Mouse (Mus musculus) intestine, postnatal 0 days (tissue): Measurements from ENCODE around the gene Map7d1. TPM values are rescaled to one million over a fixed set of nuclear protein-coding genes. Genes with fewer than 3 reads are reported as not detected.

Experiments used
- ATAC-seq: fragments of 200-750 bp; cut with Nextera tagmentation; 2 replicates; pipeline ENCODE4 v1.8.0; 2017; ENCODE audit warnings: mild to moderate bottlenecking, moderate TSS enrichment, moderate library complexity
- H3K27ac ChIP-seq: fragments of 300-500 bp; sonication (generic); 2 replicates; pipeline ENCODE4 v1.5.1; 2014; ENCODE audit warnings: mild to moderate bottlenecking, low read depth, low read length, moderate library complexity
- H3K27me3 ChIP-seq: fragments of 300-500 bp; sonication (generic); replicated peaks from 2 replicates; pipeline ENCODE4 v1.6.1; 2014; ENCODE audit warnings: low read length, mixed read lengths; ENCODE audit not compliant: control insufficient read depth, insufficient read depth
- H3K36me3 ChIP-seq: fragments of 300-500 bp; sonication (generic); 2 replicates; pipeline ENCODE4 v1.6.1; 2014; ENCODE audit warnings: mild to moderate bottlenecking, moderate library complexity; ENCODE audit not compliant: control insufficient read depth, insufficient read depth
- H3K4me1 ChIP-seq: fragments of 300-500 bp; sonication (generic); replicated peaks from 2 replicates; pipeline ENCODE4 v1.6.1; 2014; ENCODE audit warnings: antibody characterized with exemption, low read length, mixed read lengths; ENCODE audit not compliant: control insufficient read depth, insufficient read depth
- H3K4me2 ChIP-seq: fragments of 300-500 bp; sonication (generic); replicated peaks from 2 replicates; pipeline ENCODE4 v1.6.1; 2014; ENCODE audit warnings: low read depth, mild to moderate bottlenecking, moderate library complexity
- H3K4me3 ChIP-seq: fragments of 300-500 bp; sonication (generic); 2 replicates; pipeline ENCODE4 v1.5.1; 2014; ENCODE audit warnings: low read depth, low read length
- H3K9ac ChIP-seq: fragments of 300-500 bp; sonication (generic); 2 replicates; pipeline ENCODE4 v1.6.1; 2014; ENCODE audit warnings: mild to moderate bottlenecking, low read depth, low read length
- H3K9me3 ChIP-seq: fragments of 300-500 bp; sonication (generic); 2 replicates; pipeline ENCODE4 v1.6.1; 2016; ENCODE audit warnings: mixed run types; ENCODE audit not compliant: control insufficient read depth
- CTCF ChIP-seq: sonication (generic); IDR thresholded peaks from 2 replicates; pipeline ENCODE4 v1.5.1; 2016; ENCODE audit warnings: low read depth, mild to moderate bottlenecking, control low read depth, antibody characterized with exemption, moderate library complexity
- WGBS: fragments of 180-500 bp; shearing (Covaris S2); extraction: QIAGEN DNeasy Blood & Tissue Kit; methylation state at CpG from one replicate; pipeline ENCODE4 v1.1.7; 2014; 5-methylcytosine and 5-hydroxymethylcytosine counted together
- polyA plus RNA-seq: library from polyadenylated mRNA; unstranded; fragments of >200 nt; fragmentation: Nextera tagmentation; extraction: Ambion mirVana; gene quantifications from 2 replicates; pipeline ENCODE4 v1.2.1, GENCODE M21; 2015

Gene Map7d1
- polyA plus RNA-seq, 1 experiment from 2014 or later = 12.2 TPM

DNA sequence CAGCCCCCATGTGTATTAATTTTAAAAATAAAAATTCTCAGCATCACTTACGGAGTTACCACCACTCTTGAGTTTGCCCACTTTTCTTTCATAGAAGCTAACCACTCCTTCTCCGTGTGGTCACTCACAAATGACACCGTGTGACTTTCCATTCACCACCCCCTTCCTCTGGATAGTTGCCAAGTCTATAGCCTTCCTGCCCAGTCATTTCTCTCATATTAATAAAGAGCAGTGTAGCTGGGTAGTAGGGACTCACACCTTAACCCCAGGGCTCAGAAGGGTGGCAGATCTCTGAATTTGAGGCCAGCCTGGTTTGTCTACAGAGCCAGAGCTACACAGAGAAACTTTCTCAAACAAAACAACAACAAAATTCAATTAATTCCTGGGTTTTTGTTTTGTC is 58.7 kb downstream of the Map7d1 start:
- Histone ChIP-seq H3K36me3 (peaks cover 21% of the 10 kb centered on the region), H3K4me2 (0 out of 2 replicates have a peak overlapping the region, but pooled peaks have one; percentile 3), H3K4me1 (peaks cover 7% of the 10 kb centered on the region), H3K27me3 (no peaks in the 10 kb centered on the region), H3K27ac (no peak overlapping the region), H3K4me3 (no peak overlapping the region), H3K9ac (no peak overlapping the region), H3K9me3 (no peaks in the 10 kb centered on the region)
- no peak for TF ChIP-seq CTCF
- WGBS = 43% methylated on average over 3 of the region's 3 CpGs
- ATAC-seq = no peak

DNA sequence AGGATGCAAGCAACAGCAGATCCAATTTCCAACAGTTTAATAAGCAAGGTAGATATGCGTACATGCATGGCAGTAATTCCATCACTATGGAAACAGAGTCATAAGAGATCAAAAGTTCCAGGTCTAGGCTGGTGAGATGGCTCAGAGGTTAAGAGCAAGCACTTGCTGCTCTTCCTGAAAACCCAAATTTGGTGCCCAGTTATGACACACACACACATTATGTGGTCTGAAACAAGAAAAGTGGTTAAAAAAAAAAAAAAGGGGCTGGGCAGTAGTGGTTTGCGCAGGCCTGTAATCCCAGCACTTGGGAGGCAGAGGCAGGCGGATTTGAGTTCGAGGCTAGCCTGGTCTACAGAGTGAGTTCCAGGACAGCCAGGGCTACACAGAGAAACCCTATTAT is 61.2 kb downstream of the Map7d1 start:
- H3K4me2 ChIP-seq = no peak overlapping the region
- H3K4me1 ChIP-seq = peaks cover 1% of the 10 kb centered on the region; the same call in 1 of the 2 replicates
- H3K9me3 ChIP-seq = no peaks in the 10 kb centered on the region
- H3K4me3 ChIP-seq = no peak overlapping the region
- 84% methylated on average over 4 of the region's 4 CpGs for WGBS
- H3K36me3 ChIP-seq = peaks cover 18% of the 10 kb centered on the region
- no peak for TF ChIP-seq CTCF
- ATAC-seq = no peak
- no peaks in the 10 kb centered on the region for H3K27me3 ChIP-seq
- no peak overlapping the region for H3K27ac ChIP-seq
- H3K9ac ChIP-seq = no peak overlapping the region

DNA sequence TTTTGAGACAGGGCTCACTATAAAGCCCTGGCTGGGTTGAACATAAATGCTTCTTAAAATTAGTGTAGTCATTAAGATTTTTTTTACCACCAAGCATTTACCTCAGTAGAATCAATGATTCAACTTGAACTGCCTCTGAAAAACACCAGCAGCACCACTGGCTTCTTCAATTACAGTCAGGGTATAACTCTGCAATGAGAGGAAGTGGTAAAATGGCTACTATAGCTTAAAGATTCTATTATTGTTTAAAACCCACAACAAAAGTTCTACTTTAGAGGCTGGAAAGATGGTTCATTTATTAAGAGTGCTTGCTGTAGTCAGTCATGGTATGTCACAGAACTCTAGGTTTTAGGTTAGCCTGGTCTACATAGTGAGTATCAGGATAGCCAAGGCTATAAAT is 61.9 kb downstream of the Map7d1 start:
- H3K27ac ChIP-seq = no peak overlapping the region
- H3K4me3 ChIP-seq = no peak overlapping the region
- no peak overlapping the region for H3K9ac ChIP-seq
- no peak for TF ChIP-seq CTCF
- no peaks in the 10 kb centered on the region for H3K4me1 ChIP-seq
- no peaks in the 10 kb centered on the region for H3K27me3 ChIP-seq
- no peak overlapping the region for H3K4me2 ChIP-seq
- H3K9me3 ChIP-seq = no peaks in the 10 kb centered on the region
- peaks cover 23% of the 10 kb centered on the region for H3K36me3 ChIP-seq
- no peak for ATAC-seq

DNA sequence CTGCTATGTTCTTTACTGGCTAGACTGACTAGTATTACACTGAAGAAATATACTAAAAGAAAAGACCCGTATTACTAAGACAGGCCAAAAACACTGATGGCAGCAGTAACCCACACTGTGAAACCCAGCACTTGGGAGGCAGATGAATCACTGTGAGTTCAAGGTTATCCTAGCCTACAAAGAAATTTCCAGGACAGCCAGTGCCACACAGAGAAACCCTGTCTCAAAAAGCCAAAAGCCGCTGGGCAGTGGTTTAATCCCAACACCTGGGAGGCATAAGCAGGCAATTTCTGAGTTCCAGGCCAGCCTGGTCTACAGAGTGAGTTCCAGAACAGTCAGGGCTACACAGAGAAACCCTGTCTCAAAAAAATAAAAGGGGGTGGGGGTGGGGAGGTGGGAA is 65.5 kb downstream of the Map7d1 start:
- no peak overlapping the region for H3K9ac ChIP-seq
- no peak overlapping the region for H3K27ac ChIP-seq
- no peak overlapping the region for H3K4me2 ChIP-seq
- H3K4me1 ChIP-seq = no peaks in the 10 kb centered on the region
- whole genome bisulfite sequencing = 92% methylated on average over 2 of the region's 2 CpGs
- no peak for ATAC-seq
- no peaks in the 10 kb centered on the region for H3K9me3 ChIP-seq
- H3K27me3 ChIP-seq = no peaks in the 10 kb centered on the region
- peaks cover 32% of the 10 kb centered on the region for H3K36me3 ChIP-seq
- no peak for TF ChIP-seq CTCF
- H3K4me3 ChIP-seq = no peak overlapping the region

DNA sequence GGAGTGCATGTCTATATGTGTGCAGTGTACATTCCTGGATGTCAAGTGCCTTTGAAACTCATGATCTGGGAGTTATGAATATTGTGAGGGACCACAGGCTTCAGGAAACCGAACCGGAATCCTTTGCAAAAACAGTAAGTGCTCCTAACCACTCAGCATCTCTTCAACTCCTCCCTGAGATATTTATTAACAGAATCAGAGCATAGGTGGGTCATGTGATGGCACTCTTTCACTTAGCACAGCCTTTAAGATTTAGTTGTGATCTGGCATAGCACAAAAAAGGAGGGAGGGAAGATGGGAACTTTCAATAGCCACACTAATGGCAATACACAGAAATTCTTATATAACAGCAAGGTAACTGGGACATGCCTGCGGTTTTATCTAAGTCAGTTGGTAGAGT is 69.0 kb downstream of the Map7d1 start:
- H3K27ac ChIP-seq = no peak overlapping the region
- H3K4me3 ChIP-seq = no peak overlapping the region
- no peaks in the 10 kb centered on the region for H3K4me1 ChIP-seq
- no peak overlapping the region for H3K4me2 ChIP-seq
- no peaks in the 10 kb centered on the region for H3K9me3 ChIP-seq
- no peak for TF ChIP-seq CTCF
- WGBS = 72% methylated on average over 3 of the region's 3 CpGs
- H3K9ac ChIP-seq = no peak overlapping the region
- H3K36me3 ChIP-seq = peaks cover 19% of the 10 kb centered on the region; the same call in 1 of the 2 replicates
- H3K27me3 ChIP-seq = no peaks in the 10 kb centered on the region
- no peak for ATAC-seq

DNA sequence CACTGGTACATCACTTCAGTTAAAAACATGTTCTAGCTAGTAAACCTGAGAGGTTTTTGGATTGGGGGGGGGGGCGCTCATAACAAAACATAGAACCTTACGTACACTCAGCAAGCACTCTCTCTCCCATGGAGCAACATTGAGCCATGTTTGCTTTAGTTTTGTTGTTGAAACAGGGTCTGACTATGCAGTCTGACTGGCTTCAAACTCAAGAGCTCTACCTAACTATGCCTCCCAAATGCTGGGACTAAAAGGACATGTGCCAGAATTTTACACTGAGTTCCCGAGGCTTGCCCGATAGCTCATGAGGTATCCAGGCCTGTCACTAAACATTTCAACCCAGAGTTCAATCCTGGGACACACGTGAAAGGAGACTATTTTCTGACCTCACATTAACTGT is 73.1 kb downstream of the Map7d1 start:
- Histone ChIP-seq H3K4me1 (no peaks in the 10 kb centered on the region), H3K9ac (no peak overlapping the region), H3K4me2 (no peak overlapping the region), H3K4me3 (no peak overlapping the region), H3K27ac (no peak overlapping the region), H3K36me3 (peaks cover 29% of the 10 kb centered on the region), H3K9me3 (no peaks in the 10 kb centered on the region), H3K27me3 (no peaks in the 10 kb centered on the region)
- TF ChIP-seq CTCF = no peak
- 80% methylated on average over 5 of the region's 5 CpGs for WGBS
- no peak for ATAC-seq

Other genes starting within 250 kb of the Map7d1 start
- 0.26 and 0.40 TPM in 2 replicates for gene Csf3r, start 231.8 kb downstream of the Map7d1 start, polyA plus RNA-seq
- 91.5 and 95.0 TPM in 2 replicates for gene Mrps15, start 209.4 kb downstream of the Map7d1 start, polyA plus RNA-seq
- 2.7 and 3.5 TPM in 2 replicates for gene Oscp1, start 197.8 kb downstream of the Map7d1 start, polyA plus RNA-seq
- 49.0 and 50.4 TPM in 2 replicates for gene Lsm10, start 159.7 kb downstream of the Map7d1 start, polyA plus RNA-seq
- 14.5 and 14.6 TPM in 2 replicates for gene Stk40, start 152.4 kb downstream of the Map7d1 start, polyA plus RNA-seq
- gene Eva1b, start 108.6 kb downstream of the Map7d1 start, polyA plus RNA-seq = 28.9 and 29.0 TPM in 2 replicates
- gene Sh3d21, start 92.9 kb downstream of the Map7d1 start, polyA plus RNA-seq = 10.0 and 12.3 TPM in 2 replicates
- gene Thrap3, start 53.6 kb downstream of the Map7d1 start, polyA plus RNA-seq = 56.7 and 67.5 TPM in 2 replicates
- 115 and 126 TPM in 2 replicates for gene Trappc3, start 6.0 kb upstream of the Map7d1 start, polyA plus RNA-seq
- gene Col8a2, start 30.4 kb upstream of the Map7d1 start, polyA plus RNA-seq = 1.5 and 2.2 TPM in 2 replicates
- gene Adprhl2, start 65.4 kb upstream of the Map7d1 start, polyA plus RNA-seq = 41.7 and 43.0 TPM in 2 replicates
- gene Tekt2, start 69.3 kb upstream of the Map7d1 start, polyA plus RNA-seq = 1.6 and 2.1 TPM in 2 replicates
- 9.3 and 10.5 TPM in 2 replicates for gene Ago3, start 173.2 kb upstream of the Map7d1 start, polyA plus RNA-seq
- gene Ago1, start 212.2 kb upstream of the Map7d1 start, polyA plus RNA-seq = 2.7 and 3.2 TPM in 2 replicates